Mouse (Mus musculus) midbrain, embryonic 14.5 days (tissue): ENCODE data around the gene Nat8f2. TPM values are rescaled to one million over a fixed set of nuclear protein-coding genes. Genes with fewer than 3 reads are reported as not detected.
"Not testable (repeated sequence)": the region's sequence is repeated elsewhere in the genome, so short reads cannot be mapped to it uniquely, and the experiment has no call there.

Experiments
- ATAC-seq: fragments of 200-750 bp; cut with Nextera tagmentation; 2 replicates; pipeline ENCODE4 v1.8.0; 2017; ENCODE audit warnings: moderate number of reproducible peaks, moderate library complexity; ENCODE audit not compliant: low FRiP score, low TSS enrichment
- DNase-seq: peaks from one replicate; pipeline ENCODE4 v3.0.0-alpha.2; 2015
- H3K27ac ChIP-seq: fragments of 300-500 bp; sonication (generic); replicated peaks from 2 replicates; pipeline ENCODE4 v1.5.1; 2014; ENCODE audit warnings: mild to moderate bottlenecking, low read depth, low read length, moderate library complexity
- H3K27me3 ChIP-seq: fragments of 300-500 bp; sonication (generic); 2 replicates; pipeline ENCODE4 v1.6.1; 2014; ENCODE audit warnings: low read length, control low read depth, mixed read lengths; ENCODE audit not compliant: control insufficient read depth, insufficient read depth
- H3K36me3 ChIP-seq: fragments of 300-500 bp; sonication (generic); 2 replicates; pipeline ENCODE4 v1.6.1; 2014; ENCODE audit warnings: low read length, control low read depth; ENCODE audit not compliant: control insufficient read depth, insufficient read depth
- H3K4me1 ChIP-seq: fragments of 300-500 bp; sonication (generic); 2 replicates; pipeline ENCODE4 v1.6.1; 2014; ENCODE audit warnings: mild to moderate bottlenecking, antibody characterized with exemption, low read length, control low read depth; ENCODE audit not compliant: control insufficient read depth, insufficient read depth
- H3K4me2 ChIP-seq: fragments of 300-500 bp; sonication (generic); 2 replicates; pipeline ENCODE4 v1.6.1; 2014; ENCODE audit warnings: mild to moderate bottlenecking, low read length, moderate library complexity
- H3K4me3 ChIP-seq: fragments of 300-500 bp; sonication (generic); replicated peaks from 2 replicates; pipeline ENCODE4 v1.5.1; 2014; ENCODE audit warnings: low read depth, low read length
- H3K9ac ChIP-seq: fragments of 300-500 bp; sonication (generic); replicated peaks from 2 replicates; pipeline ENCODE4 v1.6.1; 2014; ENCODE audit warnings: mild to moderate bottlenecking, low read length, moderate library complexity
- H3K9me3 ChIP-seq: fragments of 300-500 bp; sonication (generic); 2 replicates; pipeline ENCODE4 v1.6.1; 2016; ENCODE audit warnings: low read length, control low read depth, mixed read lengths; ENCODE audit not compliant: control insufficient read depth
- WGBS: fragments of 180-500 bp; shearing (Covaris S2); extraction: QIAGEN DNeasy Blood & Tissue Kit; methylation state at CpG from one replicate; pipeline ENCODE4 v1.1.7; 2014; 5-methylcytosine and 5-hydroxymethylcytosine counted together
- polyA plus RNA-seq: library from polyadenylated mRNA; unstranded; fragments of >200 nt; fragmentation: Nextera tagmentation; extraction: Ambion mirVana; gene quantifications from 2 replicates; pipeline ENCODE4 v1.2.1, GENCODE M21; 2014

Nat8f2 gene
- not detected in 2 replicates for polyA plus RNA-seq

DNA sequence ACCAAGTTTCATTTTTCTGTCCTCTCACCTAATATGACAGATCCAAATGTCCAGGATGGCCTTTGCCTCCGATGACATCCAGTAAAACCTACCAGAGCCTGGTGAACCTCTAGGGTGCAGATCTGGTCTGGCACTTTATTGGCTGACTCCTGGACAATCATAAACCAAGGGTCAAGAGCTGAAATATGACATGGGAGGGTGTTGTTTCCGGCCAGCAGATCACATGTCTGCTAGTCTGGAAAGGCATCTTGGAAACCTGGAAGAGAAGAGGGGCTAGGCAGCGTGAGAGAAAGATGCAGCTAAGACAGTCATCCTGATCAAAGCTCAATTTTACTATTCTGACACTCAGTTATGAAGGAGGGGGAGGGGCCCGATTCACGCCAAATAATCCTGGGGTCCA lies at the start of gene Nat8f2:
TSS of gene Nat8f2 (minus strand) at position 153 of the 400 bp plus-strand sequence.
- ATAC-seq, H3K4me2 ChIP-seq, H3K4me1 ChIP-seq, H3K27me3 ChIP-seq, H3K27ac ChIP-seq, DNase-seq, H3K4me3 ChIP-seq, H3K36me3 ChIP-seq, H3K9ac ChIP-seq, H3K9me3 ChIP-seq: not testable (repeated sequence)
- 86% methylated on average over 5 of the region's 5 CpGs for whole genome bisulfite sequencing

DNA sequence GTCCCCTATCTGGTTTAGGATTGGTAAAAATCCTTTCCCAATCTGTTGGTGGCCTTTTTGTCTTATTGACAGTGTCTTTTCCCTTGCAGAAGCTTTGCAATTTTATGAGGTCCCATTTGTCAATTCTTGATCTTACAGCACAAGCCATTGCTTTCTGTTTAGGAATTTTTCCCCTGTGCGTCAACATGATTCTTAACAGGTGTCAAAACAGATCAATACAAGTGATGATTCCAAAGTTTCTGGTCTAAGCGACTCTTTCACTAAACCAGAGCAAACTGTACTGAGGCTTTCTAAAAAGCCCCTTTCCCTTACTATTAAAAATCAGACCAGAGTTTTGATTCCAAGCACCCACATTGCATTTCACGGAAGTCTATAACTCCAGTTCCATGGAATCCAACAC lies 49.4 kb upstream of the Nat8f2 start:
- H3K9ac ChIP-seq, DNase-seq, ATAC-seq, H3K4me3 ChIP-seq, H3K9me3 ChIP-seq, H3K27ac ChIP-seq, H3K27me3 ChIP-seq, H3K4me2 ChIP-seq: not testable (repeated sequence)
- H3K4me1 ChIP-seq: peaks cover 12% of the 10 kb centered on the region
- 92% methylated on average over 3 of the region's 3 CpGs for WGBS
- peaks cover 15% of the 10 kb centered on the region for H3K36me3 ChIP-seq

DNA sequence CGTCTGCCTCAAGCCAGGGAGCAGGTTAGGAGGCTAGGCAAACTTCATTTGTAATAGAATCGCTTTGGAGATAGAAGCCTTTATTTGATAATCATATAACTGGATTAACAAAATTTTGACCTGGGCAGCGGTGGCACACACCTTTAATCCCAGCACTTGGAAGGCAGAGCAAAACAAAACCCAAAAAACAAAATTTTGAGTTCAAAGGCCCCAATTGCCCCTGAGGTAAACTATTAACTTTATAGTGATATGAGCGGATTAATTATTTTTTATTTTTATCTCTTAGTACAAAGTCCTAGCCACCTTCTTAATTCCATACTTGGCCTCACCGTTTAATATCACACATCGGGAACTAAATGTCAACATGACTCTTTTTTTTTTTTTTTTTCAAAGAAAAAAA lies 47.6 kb upstream of the Nat8f2 start:
- ATAC-seq (no peak), DNase-seq (no peak)
- Histone ChIP-seq H3K27ac (peak overlapping the region; percentile 79), H3K36me3 (peaks cover 2% of the 10 kb centered on the region; the same call in 1 of the 2 replicates), H3K4me1 (peaks cover 12% of the 10 kb centered on the region), H3K4me3 (peak overlapping the region; percentile 61), H3K9ac (peak overlapping the region; percentile 68), H3K9me3 (no peaks in the 10 kb centered on the region), H3K4me2 (peak overlapping the region; percentile 86), H3K27me3 (no peaks in the 10 kb centered on the region)
- 83% methylated on average over 6 of the region's 6 CpGs for WGBS

DNA sequence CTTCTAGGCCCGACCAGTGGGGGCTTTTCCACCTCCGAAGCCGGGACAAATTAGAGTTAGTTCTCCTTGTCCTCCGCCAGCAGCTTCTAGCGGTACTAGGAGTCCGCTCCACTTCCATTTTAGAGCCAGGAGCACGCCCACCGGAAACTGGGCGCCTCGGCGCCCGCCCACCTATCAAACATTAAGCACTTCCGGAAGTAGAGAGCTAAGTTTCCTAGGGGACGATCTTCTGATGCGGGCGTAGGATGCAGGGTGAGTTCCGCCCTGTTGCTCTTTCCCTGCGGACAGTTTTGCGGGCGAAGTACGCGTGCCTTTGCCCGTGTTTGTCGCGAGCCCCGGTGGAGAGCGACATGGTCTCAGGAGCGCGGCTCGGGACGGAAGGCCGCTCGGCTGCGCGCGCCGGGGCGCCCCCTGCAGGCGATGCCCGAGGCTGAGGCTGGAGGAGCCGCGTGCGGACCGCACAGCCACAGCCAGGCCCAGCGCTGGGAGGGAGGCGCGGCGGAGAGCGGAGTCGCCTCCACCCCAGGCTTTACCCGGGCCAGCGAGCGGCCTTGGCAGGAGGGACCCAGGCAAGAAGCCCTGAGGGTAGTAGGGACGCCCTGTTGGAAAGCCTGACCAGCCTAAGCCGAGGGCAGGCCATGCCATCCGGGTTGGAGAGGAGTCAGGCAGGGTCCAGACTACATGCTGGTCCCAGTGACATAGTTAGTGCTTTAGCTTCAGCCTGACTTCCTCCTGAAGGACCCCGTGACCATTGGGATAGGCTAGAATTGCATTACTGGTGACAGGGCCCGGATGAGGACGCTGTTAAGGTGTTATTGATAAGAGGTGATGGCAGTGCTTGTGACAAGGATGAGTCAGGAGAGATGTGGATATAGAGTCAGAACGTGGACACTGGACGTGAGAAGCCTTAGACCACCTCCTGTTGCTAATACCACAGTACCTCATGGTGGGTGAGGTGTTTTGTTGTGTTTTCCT lies 46.9 kb upstream of the Nat8f2 start, which contains the start of gene Nat8f1:
TSS of gene Nat8f1 (minus strand) at position 149 of the 975 bp plus-strand sequence.
- peak; percentile 94 for DNase-seq

DNA sequence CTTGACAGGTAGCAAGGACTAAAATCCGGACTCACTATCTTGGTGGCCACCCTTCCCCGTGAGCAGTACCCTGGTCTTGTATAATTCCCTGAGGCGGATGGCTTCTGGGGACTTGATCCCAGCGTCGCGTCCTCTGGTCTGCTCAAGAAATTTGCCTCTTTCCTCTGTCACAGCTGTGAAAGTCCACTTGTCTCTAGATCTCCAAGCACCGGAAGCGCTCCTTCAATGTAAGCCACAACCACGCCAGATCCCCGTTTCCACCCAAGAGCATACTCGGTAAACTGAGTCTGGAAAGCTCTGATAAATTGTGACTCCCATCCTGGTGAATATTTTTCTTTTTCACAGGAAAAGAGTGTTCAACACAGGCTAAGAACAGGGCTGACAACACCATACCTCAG lies 46.2 kb upstream of the Nat8f2 start:
- ATAC-seq: 0 out of 2 replicates have a peak, but pooled peaks have one; percentile 8
- DNase-seq: peak; percentile 37
- WGBS: 5% methylated on average over 11 of the region's 11 CpGs

More for the DNA sequence above, 46.9 kb upstream of the Nat8f2 start, which contains the start of gene Nat8f1:
- Histone ChIP-seq H3K27ac (peak within 1 kb of the TSS; percentile 79), H3K9ac (peak within 1 kb of the TSS; percentile 68), H3K4me2 (peak within 1 kb of the TSS; percentile 86), H3K4me3 (peak within 1 kb of the TSS; percentile 61), H3K4me1 (peaks cover 12% of the 10 kb centered on the region)
- H3K9me3 ChIP-seq, H3K27me3 ChIP-seq, H3K36me3 ChIP-seq: not testable (repeated sequence)
- ATAC-seq: peak; percentile 94
- WGBS: under 1% methylated on average over 60 of the region's 61 CpGs

DNA sequence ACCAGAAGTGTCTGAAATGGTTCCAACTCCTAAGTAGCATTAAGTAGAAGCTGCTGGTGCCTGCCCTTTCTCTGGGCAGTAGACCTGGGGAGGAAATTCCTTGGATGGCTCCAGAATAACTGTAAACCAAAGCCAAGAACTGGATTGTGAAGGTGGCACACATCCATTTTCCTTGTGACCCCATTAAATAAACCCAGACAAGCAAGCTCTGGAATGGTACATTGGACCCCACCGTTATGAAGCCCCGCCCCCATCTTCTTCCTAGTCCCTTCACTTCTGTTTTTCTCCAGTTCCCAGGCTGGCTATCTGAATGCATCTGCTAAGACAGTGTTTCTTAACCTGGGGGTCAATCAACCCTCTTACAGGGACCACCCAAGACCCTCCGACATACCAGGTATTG lies 42.6 kb upstream of the Nat8f2 start, which contains the start of gene Tprkb:
TSS of gene Tprkb (plus strand) at position 279 of the 400 bp plus-strand sequence.
- H3K9ac ChIP-seq: no peak within 1 kb of the TSS
- DNase-seq (no peak), ATAC-seq (no peak)
- 91% methylated on average over 3 of the region's 3 CpGs for WGBS
- H3K4me2 ChIP-seq: no peak within 1 kb of the TSS
- no peak within 1 kb of the TSS for H3K4me3 ChIP-seq
- H3K4me1 ChIP-seq: peaks cover 11% of the 10 kb centered on the region
- H3K27me3 ChIP-seq: no peaks in the 10 kb centered on the region
- H3K9me3 ChIP-seq: no peaks in the 10 kb centered on the region
- no peaks in the 10 kb centered on the region for H3K36me3 ChIP-seq
- no peak within 1 kb of the TSS for H3K27ac ChIP-seq

More for the DNA sequence above, 46.2 kb upstream of the Nat8f2 start:
- Histone ChIP-seq H3K27ac (peak overlapping the region; percentile 79), H3K9me3 (no peaks in the 10 kb centered on the region), H3K9ac (peak overlapping the region; percentile 68), H3K4me3 (peak overlapping the region; percentile 61), H3K4me2 (peak overlapping the region; percentile 86), H3K4me1 (peaks cover 12% of the 10 kb centered on the region), H3K36me3 (no peaks in the 10 kb centered on the region), H3K27me3 (no peaks in the 10 kb centered on the region)

DNA sequence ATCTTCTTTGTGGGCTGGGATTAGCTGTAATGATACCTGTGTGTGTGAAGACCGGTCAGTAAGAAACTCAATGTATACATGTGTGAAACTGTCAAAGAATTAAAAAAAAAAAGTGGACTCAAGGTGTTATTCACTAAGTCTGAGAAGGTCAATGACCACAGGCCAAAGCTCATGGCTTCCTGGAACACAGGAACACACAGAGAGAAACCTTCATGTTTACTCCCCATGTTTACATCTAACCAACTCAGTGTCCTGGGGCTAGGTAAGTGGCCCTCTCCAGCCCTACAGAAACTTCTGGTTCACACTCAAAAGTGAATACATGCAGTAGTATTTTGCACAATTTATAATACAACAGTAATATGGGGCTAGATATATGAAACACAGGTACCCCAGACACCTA lies 40.7 kb upstream of the Nat8f2 start:
- 98% methylated on average over 1 of the region's 1 CpGs for WGBS
- ATAC-seq: no peak
- H3K9ac ChIP-seq: no peak overlapping the region
- no peak overlapping the region for H3K27ac ChIP-seq
- no peak for DNase-seq
- H3K4me1 ChIP-seq: peaks cover 4% of the 10 kb centered on the region; the same call in 1 of the 2 replicates
- H3K27me3 ChIP-seq: no peaks in the 10 kb centered on the region
- H3K4me2 ChIP-seq: no peak overlapping the region
- H3K4me3 ChIP-seq: no peak overlapping the region
- H3K36me3 ChIP-seq: no peaks in the 10 kb centered on the region
- no peaks in the 10 kb centered on the region for H3K9me3 ChIP-seq

DNA sequence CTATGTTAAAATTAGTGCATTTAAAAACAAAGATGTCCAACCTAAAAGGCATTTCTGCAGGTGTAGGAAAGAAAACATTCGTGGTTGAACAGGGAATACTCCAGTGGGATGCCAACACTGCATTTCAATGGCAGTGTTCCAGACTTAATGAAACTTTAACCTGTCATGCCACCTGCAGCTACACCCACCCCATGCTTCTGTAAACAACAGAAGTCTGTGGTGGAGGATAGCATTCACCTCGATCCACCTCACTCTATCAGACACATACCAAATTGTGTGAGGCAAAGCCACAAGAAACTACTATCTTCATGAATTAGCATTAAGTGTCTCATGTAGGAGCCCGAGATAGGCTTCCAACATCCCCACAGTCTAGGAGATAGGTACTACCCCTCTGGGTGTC lies 39.4 kb upstream of the Nat8f2 start:
- Histone ChIP-seq H3K27ac (no peak overlapping the region), H3K36me3 (no peaks in the 10 kb centered on the region), H3K4me2 (no peak overlapping the region), H3K9me3 (no peaks in the 10 kb centered on the region), H3K9ac (no peak overlapping the region), H3K4me1 (no peaks in the 10 kb centered on the region), H3K4me3 (no peak overlapping the region), H3K27me3 (no peaks in the 10 kb centered on the region)
- WGBS: 72% methylated on average over 3 of the region's 3 CpGs
- no peak for ATAC-seq
- DNase-seq: no peak
